Mouse (Mus musculus) urinary bladder, postnatal 0 days (tissue): ENCODE measurements around the gene Gm11559. TPM values are rescaled to one million over a fixed set of nuclear protein-coding genes. Genes with fewer than 3 reads are reported as not detected.

Experiments used
- polyA plus RNA-seq: library from polyadenylated mRNA; unstranded; fragments of >200 nt; fragmentation: Nextera tagmentation; extraction: Ambion mirVana; gene quantifications from 2 replicates; pipeline ENCODE4 v1.2.1, GENCODE M21; 2015

Gene Gm11559
- not detected in 2 replicates for polyA plus RNA-seq

GRCm38 (mm10) chr11:99864176-99864575, at the start of gene Gm11559:
TSS of gene Gm11559 (plus strand) at chr11:99864476.

GRCm38 (mm10) chr11:99815566-99815965, 48.7 kb upstream of the Gm11559 start, which contains the start of gene Gm11564:
TSS of gene Gm11564 (minus strand) at chr11:99815666.

GRCm38 (mm10) chr11:99837966-99838365, 26.3 kb upstream of the Gm11559 start, which contains the start of gene 2300003K06Rik:
TSS of gene 2300003K06Rik (minus strand) at chr11:99838066.

GRCm38 (mm10) chr11:99851508-99851907, 12.8 kb upstream of the Gm11559 start, which contains the start of gene Krtap4-16:
TSS of gene Krtap4-16 (minus strand) at chr11:99851608.

GRCm38 (mm10) chr11:99857617-99858016, 6.7 kb upstream of the Gm11559 start, which contains the start of gene Gm11568:
TSS of gene Gm11568 (plus strand) at chr11:99857917.

GRCm38 (mm10) chr11:99873089-99873488, 8.8 kb downstream of the Gm11559 start, which contains the start of gene Krtap9-1:
TSS of gene Krtap9-1 (plus strand) at chr11:99873389.

GRCm38 (mm10) chr11:99878887-99879286, 14.6 kb downstream of the Gm11559 start, which contains the start of gene Gm11567:
TSS of gene Gm11567 (plus strand) at chr11:99879187.

GRCm38 (mm10) chr11:99907620-99908019, 43.3 kb downstream of the Gm11559 start, which contains the start of gene Krtap31-1:
TSS of gene Krtap31-1 (plus strand) at chr11:99907920.

GRCm38 (mm10) chr11:99914451-99914850, 50.2 kb downstream of the Gm11559 start, which contains the start of gene Gm11565:
TSS of gene Gm11565 (plus strand) at chr11:99914751.

Other genes with a start within 250 kb of the Gm11559 start
- gene Krtap2-4, start 249.6 kb upstream of the Gm11559 start, polyA plus RNA-seq, result not detected in 2 replicates
- not detected in 2 replicates for gene Gm11562, start 244.0 kb upstream of the Gm11559 start, polyA plus RNA-seq
- gene Krtap4-1, start 236.2 kb upstream of the Gm11559 start, polyA plus RNA-seq, result not detected in 2 replicates
- gene Krtap4-2, start 229.4 kb upstream of the Gm11559 start, polyA plus RNA-seq, result not detected in 2 replicates
- gene Krtap4-7, start 220.4 kb upstream of the Gm11559 start, polyA plus RNA-seq, result not detected in 2 replicates
- gene Gm11555, start 214.2 kb upstream of the Gm11559 start, polyA plus RNA-seq, result not detected in 2 replicates
- gene Gm11563, start 205.5 kb upstream of the Gm11559 start, polyA plus RNA-seq, result not detected in 2 replicates
- gene Krtap4-6, start 198.5 kb upstream of the Gm11559 start, polyA plus RNA-seq, result not detected in 2 replicates
- gene Gm14190, start 173.7 kb upstream of the Gm11559 start, polyA plus RNA-seq, result not detected in 2 replicates
- not detected in 2 replicates for gene Gm14180, start 130.2 kb upstream of the Gm11559 start, polyA plus RNA-seq
- not detected in 2 replicates for gene Gm11595, start 91.6 kb upstream of the Gm11559 start, polyA plus RNA-seq
- not detected in 2 replicates for gene Krtap4-8, start 83.8 kb upstream of the Gm11559 start, polyA plus RNA-seq
- gene Krtap4-9, start 79.3 kb upstream of the Gm11559 start, polyA plus RNA-seq, result not detected in 2 replicates
- not detected in 2 replicates for gene Gm11596, start 71.0 kb upstream of the Gm11559 start, polyA plus RNA-seq
- gene Gm11569, start 65.5 kb upstream of the Gm11559 start, polyA plus RNA-seq, result not detected in 2 replicates
- not detected in 2 replicates for gene Gm11554, start 60.0 kb upstream of the Gm11559 start, polyA plus RNA-seq
- gene Krtap4-13, start 54.6 kb upstream of the Gm11559 start, polyA plus RNA-seq, result not detected in 2 replicates
- not detected in 2 replicates for gene Gm11564, start 48.8 kb upstream of the Gm11559 start, polyA plus RNA-seq
- gene 2300003K06Rik, start 26.4 kb upstream of the Gm11559 start, polyA plus RNA-seq, result not detected in 2 replicates
- not detected in 2 replicates for gene Krtap4-16, start 12.9 kb upstream of the Gm11559 start, polyA plus RNA-seq
- gene Gm11568, start 6.6 kb upstream of the Gm11559 start, polyA plus RNA-seq, result not detected in 2 replicates
- gene Krtap9-1, start 8.9 kb downstream of the Gm11559 start, polyA plus RNA-seq, result not detected in 2 replicates
- gene Gm11567, start 14.7 kb downstream of the Gm11559 start, polyA plus RNA-seq, result not detected in 2 replicates
- not detected in 2 replicates for gene Krtap31-1, start 43.4 kb downstream of the Gm11559 start, polyA plus RNA-seq
- not detected in 2 replicates for gene Gm11565, start 50.3 kb downstream of the Gm11559 start, polyA plus RNA-seq
- gene Krtap31-2, start 71.8 kb downstream of the Gm11559 start, polyA plus RNA-seq, result not detected in 2 replicates
- gene Krtap9-5, start 84.0 kb downstream of the Gm11559 start, polyA plus RNA-seq, result not detected in 2 replicates
- not detected in 2 replicates for gene Krtap29-1, start 114.6 kb downstream of the Gm11559 start, polyA plus RNA-seq
- gene Krtap16-1, start 122.1 kb downstream of the Gm11559 start, polyA plus RNA-seq, result not detected in 2 replicates
- gene Krtap17-1, start 129.5 kb downstream of the Gm11559 start, polyA plus RNA-seq, result not detected in 2 replicates
- 0.12 TPM in 1 of 2 replicates, not detected in the other for gene Krt33a, start 151.7 kb downstream of the Gm11559 start, polyA plus RNA-seq
- gene Krt33b, start 165.4 kb downstream of the Gm11559 start, polyA plus RNA-seq, result 0.07 TPM in 1 of 2 replicates, not detected in the other
- gene Krt34, start 177.1 kb downstream of the Gm11559 start, polyA plus RNA-seq, result not detected in 2 replicates
- not detected in 2 replicates for gene Krt31, start 186.1 kb downstream of the Gm11559 start, polyA plus RNA-seq
- not detected in 2 replicates for gene Krt32, start 223.8 kb downstream of the Gm11559 start, polyA plus RNA-seq
- not detected in 2 replicates for gene Krt35, start 231.8 kb downstream of the Gm11559 start, polyA plus RNA-seq
- gene Krt36, start 241.2 kb downstream of the Gm11559 start, polyA plus RNA-seq, result 0.10 and 0.16 TPM in 2 replicates